Mouse (Mus musculus) spleen, adult 2 months (tissue): ENCODE results near the gene Ampd3. TPM values are rescaled to one million over a fixed set of nuclear protein-coding genes. Genes with fewer than 3 reads are reported as not detected.

Source experiments
- DNase-seq, 2 experiments: peaks; one replicate each; pipeline versions ENCODE4 v3.0.0 to v3.0.0-alpha.2; 2012 to 2021; ENCODE audit warnings: low spot score in 2 of 2, low read depth in 1 of 2
- H3K27ac ChIP-seq: fragments of 200-500 bp; 2 replicates; pipeline ENCODE4 v1.5.1; 2012; ENCODE audit warnings: low read length, inconsistent platforms; ENCODE audit not compliant: insufficient read depth
- H3K27me3 ChIP-seq: fragments of 200-500 bp; 2 replicates; pipeline ENCODE4 v1.6.1; 2012; ENCODE audit warnings: mild to moderate bottlenecking, moderate library complexity, low read length, inconsistent platforms; ENCODE audit not compliant: control insufficient read depth, insufficient read depth
- H3K36me3 ChIP-seq: fragments of 200-500 bp; 2 replicates; pipeline ENCODE4 v1.6.1; 2012; ENCODE audit warnings: mild to moderate bottlenecking, low read length, inconsistent platforms; ENCODE audit not compliant: control insufficient read depth, insufficient read depth
- H3K4me1 ChIP-seq: fragments of 200-500 bp; 2 replicates; pipeline ENCODE4 v1.6.1; 2011; ENCODE audit warnings: inconsistent platforms; ENCODE audit not compliant: control insufficient read depth, insufficient read depth, insufficient read length
- H3K4me3 ChIP-seq: fragments of 200-500 bp; 2 replicates; pipeline ENCODE4 v1.5.1; 2011; ENCODE audit warnings: mild to moderate bottlenecking, inconsistent platforms; ENCODE audit not compliant: insufficient read depth, insufficient read length; ENCODE audit errors: extremely low read depth
- CTCF ChIP-seq: fragments of 200-500 bp; IDR thresholded peaks from 2 replicates; pipeline ENCODE4 v1.5.1; 2011; ENCODE audit warnings: mild to moderate bottlenecking, inconsistent platforms; ENCODE audit not compliant: insufficient read depth, insufficient read length, insufficient replicate concordance; ENCODE audit errors: extremely low read depth
- POLR2A ChIP-seq: fragments of 200-500 bp; IDR thresholded peaks from 2 replicates; pipeline ENCODE4 v1.6.1; 2011; ENCODE audit warnings: low read depth, low read length, inconsistent platforms
- WGBS: fragments of 180-500 bp; shearing (Covaris S2); methylation state at CpG from one replicate; pipeline ENCODE4 v1.1.7; 2018; 5-methylcytosine and 5-hydroxymethylcytosine counted together
- polyA plus RNA-seq: library from polyadenylated mRNA; depleted of rRNA; stranded (reverse); fragments of >200 nt; gene quantifications from 2 replicates; pipeline ENCODE4 v1.2.3, GENCODE M21; 2012

Ampd3 gene
- polyA plus RNA-seq, 1 experiment, result 15.8 TPM

- H3K4me3 ChIP-seq, result no peak overlapping the region
- no peaks in the 10 kb centered on the region for H3K36me3 ChIP-seq
- 91% methylated on average over 5 of the region's 5 CpGs for WGBS
Measured at GRCm38 (mm10) chr7:110762605-110763180, 5.3 kb upstream of the Ampd3 start.

GRCm38 (mm10) chr7:110768451-110769064 lies 552 bp downstream of the Ampd3 start:
- no peak for TF ChIP-seq CTCF
- no peak; the same call in 1 of the 2 replicates for TF ChIP-seq POLR2A
- Histone ChIP-seq H3K4me1 (peaks cover 32% of the 10 kb centered on the region), H3K36me3 (no peaks in the 10 kb centered on the region), H3K27me3 (no peaks in the 10 kb centered on the region), H3K27ac (peak overlapping the region; percentile 94), H3K4me3 (peak overlapping the region; percentile 78)
- DNase-seq, result peak in 1 of 2 experiments; percentile 43
- 1% methylated on average over 61 of the region's 61 CpGs for WGBS

More at GRCm38 (mm10) chr7:110762605-110763180, 5.3 kb upstream of the Ampd3 start:
- DNase-seq, result no peak
- Histone ChIP-seq H3K27ac (no peak overlapping the region), H3K4me1 (no peaks in the 10 kb centered on the region), H3K27me3 (no peaks in the 10 kb centered on the region)
- no peak for TF ChIP-seq CTCF
- no peak for TF ChIP-seq POLR2A

GRCm38 (mm10) chr7:110769094-110769493 lies 1.1 kb downstream of the Ampd3 start:
- Histone ChIP-seq H3K27me3 (no peaks in the 10 kb centered on the region), H3K4me3 (peak overlapping the region; percentile 78), H3K36me3 (no peaks in the 10 kb centered on the region), H3K4me1 (peaks cover 35% of the 10 kb centered on the region), H3K27ac (peak overlapping the region; percentile 94)
- 9% methylated on average over 4 of the region's 4 CpGs for WGBS
- peak; percentile 18 to 63 for DNase-seq
- TF ChIP-seq CTCF, result no peak
- peak; percentile 76 for TF ChIP-seq POLR2A

- peaks cover 37% of the 10 kb centered on the region for H3K4me1 ChIP-seq
- H3K27ac ChIP-seq, result no peak overlapping the region
- 79% methylated on average over 4 of the region's 4 CpGs for WGBS
- DNase-seq, result no peak
- no peak overlapping the region for H3K4me3 ChIP-seq
- H3K27me3 ChIP-seq, result no peaks in the 10 kb centered on the region
- no peaks in the 10 kb centered on the region for H3K36me3 ChIP-seq
- no peak for TF ChIP-seq POLR2A
- no peak for TF ChIP-seq CTCF
Measured at GRCm38 (mm10) chr7:110770949-110771348, 2.9 kb downstream of the Ampd3 start.

- H3K27me3 ChIP-seq, result no peaks in the 10 kb centered on the region
- no peak overlapping the region for H3K4me3 ChIP-seq
- 72% methylated on average over 3 of the region's 3 CpGs for WGBS
- TF ChIP-seq POLR2A, result no peak
- no peak for TF ChIP-seq CTCF
- DNase-seq, result no peak
- H3K27ac ChIP-seq, result no peak overlapping the region
- H3K36me3 ChIP-seq, result no peaks in the 10 kb centered on the region
- peaks cover 47% of the 10 kb centered on the region for H3K4me1 ChIP-seq
Measured at GRCm38 (mm10) chr7:110772343-110772742, 4.3 kb downstream of the Ampd3 start.

GRCm38 (mm10) chr7:110773204-110774002 lies 5.4 kb downstream of the Ampd3 start:
- 40% methylated on average over 14 of the region's 14 CpGs for WGBS
- Histone ChIP-seq H3K4me1 (peaks cover 40% of the 10 kb centered on the region), H3K27me3 (no peaks in the 10 kb centered on the region), H3K4me3 (peak overlapping the region; percentile 26; the same call in 1 of the 2 replicates), H3K36me3 (peaks cover 2% of the 10 kb centered on the region; the same call in 1 of the 2 replicates), H3K27ac (peak overlapping the region; percentile 50)
- DNase-seq, result peak; percentile 39 to 44
- no peak for TF ChIP-seq CTCF
- no peak for TF ChIP-seq POLR2A

GRCm38 (mm10) chr7:110774077-110774476 lies 6.1 kb downstream of the Ampd3 start:
- no peak for DNase-seq
- peaks cover 36% of the 10 kb centered on the region for H3K4me1 ChIP-seq
- peak overlapping the region; percentile 50 for H3K27ac ChIP-seq
- H3K27me3 ChIP-seq, result no peaks in the 10 kb centered on the region
- peaks cover 2% of the 10 kb centered on the region; the same call in 1 of the 2 replicates for H3K36me3 ChIP-seq
- TF ChIP-seq POLR2A (no peak), CTCF (no peak)
- WGBS, result 75% methylated on average over 1 of the region's 1 CpGs
- peak overlapping the region; percentile 26; the same call in 1 of the 2 replicates for H3K4me3 ChIP-seq
